Mouse (Mus musculus): ENCODE results near the gene Gbp5. TPM values are rescaled to one million over a fixed set of nuclear protein-coding genes. Genes with fewer than 3 reads are reported as not detected.

The Gbp5 gene
- 0.17 and 0.18 TPM in 2 replicates for polyA plus RNA-seq (2015; fragmentation: Nextera tagmentation; extraction: Ambion mirVana)

GRCm38 (mm10) chr3:142493536-142494061 lies at the start of gene Gbp5:
Gbp5 (plus strand) TSS chr3:142493978.
- TF ChIP-seq EP300 (optimal IDR thresholded peaks at IDR 0.05) (no peak), CTCF (IDR thresholded peaks at IDR 0.05; ENCODE audit: low read depth) (peak; percentile 88)
- Histone ChIP-seq H3K9me3 (ENCODE audit: control insufficient read depth, low read length) (no peaks in the 10 kb centered on the region), H3K4me1 (replicated peaks; ENCODE audit: control insufficient read depth, insufficient read depth) (no peaks in the 10 kb centered on the region), H3K9ac (ENCODE audit: low read length) (no peak within 1 kb of the TSS), H3K27ac (replicated peaks) (no peak within 1 kb of the TSS), H3K27me3 (ENCODE audit: control insufficient read depth, insufficient read depth, low read length) (no peaks in the 10 kb centered on the region), H3K36me3 (ENCODE audit: control insufficient read depth, insufficient read depth, low read length) (no peaks in the 10 kb centered on the region), H3K4me2 (replicated peaks; ENCODE audit: low read depth) (no peak within 1 kb of the TSS), H3K4me3 (ENCODE audit: low read depth, low read length) (no peak within 1 kb of the TSS)
- 27% methylated on average over 6 of the region's 6 CpGs for WGBS
- DNase-seq (ENCODE audit: low spot score) (peak; percentile 89), ATAC-seq (ENCODE audit: low FRiP score, low TSS enrichment) (peak; percentile 92)

- H3K4me1 ChIP-seq (replicated peaks; ENCODE audit: control insufficient read depth, insufficient read depth) = no peaks in the 10 kb centered on the region
- no peak for ATAC-seq (ENCODE audit: low FRiP score, low TSS enrichment)
- H3K36me3 ChIP-seq (ENCODE audit: control insufficient read depth, insufficient read depth, low read length) = no peaks in the 10 kb centered on the region
- no peak for DNase-seq (ENCODE audit: low spot score)
- H3K4me2 ChIP-seq (replicated peaks; ENCODE audit: low read depth) = no peak overlapping the region
- no peaks in the 10 kb centered on the region for H3K9me3 ChIP-seq (ENCODE audit: control insufficient read depth, low read length)
- 58% methylated on average over 7 of the region's 7 CpGs for WGBS
- H3K4me3 ChIP-seq (ENCODE audit: low read depth, low read length) = no peak overlapping the region
- H3K27me3 ChIP-seq (ENCODE audit: control insufficient read depth, insufficient read depth, low read length) = no peaks in the 10 kb centered on the region
- no peak overlapping the region for H3K27ac ChIP-seq (replicated peaks)
- TF ChIP-seq CTCF (IDR thresholded peaks at IDR 0.05; ENCODE audit: low read depth) = no peak
- no peak for TF ChIP-seq EP300 (optimal IDR thresholded peaks at IDR 0.05)
- H3K9ac ChIP-seq (ENCODE audit: low read length) = no peak overlapping the region
Observed at GRCm38 (mm10) chr3:142454198-142454597, 39.6 kb upstream of the Gbp5 start.

DNA sequence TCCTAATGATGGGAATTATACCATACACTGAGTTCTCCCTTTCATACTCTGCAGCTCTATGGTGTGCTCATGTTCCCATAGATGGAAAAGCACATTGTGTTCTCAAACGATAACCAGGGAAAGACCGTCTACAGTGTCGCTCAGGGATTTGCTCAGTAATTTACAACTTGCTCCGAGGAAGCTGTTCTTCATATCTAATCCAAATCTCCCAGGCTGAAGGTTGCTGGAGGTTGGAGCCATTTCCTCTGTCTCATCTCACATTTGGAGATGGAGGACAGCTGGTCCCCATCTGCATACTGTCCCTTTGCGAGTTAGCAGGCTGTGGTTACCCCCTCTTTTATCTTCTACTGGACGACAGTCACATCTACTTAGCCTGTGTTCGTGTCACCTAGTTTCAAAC lies 34.5 kb upstream of the Gbp5 start:
- no peaks in the 10 kb centered on the region for H3K36me3 ChIP-seq (ENCODE audit: control insufficient read depth, insufficient read depth, low read length)
- H3K4me3 ChIP-seq (ENCODE audit: low read depth, low read length) = no peak overlapping the region
- H3K27ac ChIP-seq (replicated peaks) = no peak overlapping the region
- TF ChIP-seq CTCF (IDR thresholded peaks at IDR 0.05; ENCODE audit: low read depth) (no peak), EP300 (optimal IDR thresholded peaks at IDR 0.05) (no peak)
- no peaks in the 10 kb centered on the region for H3K9me3 ChIP-seq (ENCODE audit: control insufficient read depth, low read length)
- H3K4me2 ChIP-seq (replicated peaks; ENCODE audit: low read depth) = no peak overlapping the region
- H3K4me1 ChIP-seq (replicated peaks; ENCODE audit: control insufficient read depth, insufficient read depth) = no peaks in the 10 kb centered on the region
- no peaks in the 10 kb centered on the region for H3K27me3 ChIP-seq (ENCODE audit: control insufficient read depth, insufficient read depth, low read length)
- H3K9ac ChIP-seq (ENCODE audit: low read length) = no peak overlapping the region
- DNase-seq (ENCODE audit: low spot score) (no peak), ATAC-seq (ENCODE audit: low FRiP score, low TSS enrichment) (no peak; the same call in 1 of the 2 replicates)
- 37% methylated on average over 7 of the region's 7 CpGs for WGBS

GRCm38 (mm10) chr3:142462764-142463751 lies 30.7 kb upstream of the Gbp5 start:
- no peaks in the 10 kb centered on the region for H3K9me3 ChIP-seq (ENCODE audit: control insufficient read depth, low read length)
- no peak overlapping the region for H3K4me2 ChIP-seq (replicated peaks; ENCODE audit: low read depth)
- H3K27ac ChIP-seq (replicated peaks) = no peak overlapping the region
- no peak for TF ChIP-seq EP300 (optimal IDR thresholded peaks at IDR 0.05)
- TF ChIP-seq CTCF (IDR thresholded peaks at IDR 0.05; ENCODE audit: low read depth) = no peak
- H3K9ac ChIP-seq (ENCODE audit: low read length) = no peak overlapping the region
- DNase-seq (ENCODE audit: low spot score) = no peak
- 82% methylated on average over 25 of the region's 25 CpGs for WGBS
- no peak for ATAC-seq (ENCODE audit: low FRiP score, low TSS enrichment)
- H3K27me3 ChIP-seq (ENCODE audit: control insufficient read depth, insufficient read depth, low read length) = no peaks in the 10 kb centered on the region
- H3K36me3 ChIP-seq (ENCODE audit: control insufficient read depth, insufficient read depth, low read length) = no peaks in the 10 kb centered on the region
- no peaks in the 10 kb centered on the region for H3K4me1 ChIP-seq (replicated peaks; ENCODE audit: control insufficient read depth, insufficient read depth)
- no peak overlapping the region for H3K4me3 ChIP-seq (ENCODE audit: low read depth, low read length)

- Histone ChIP-seq H3K9ac (ENCODE audit: low read length) (no peak overlapping the region), H3K4me2 (replicated peaks; ENCODE audit: low read depth) (no peak overlapping the region; the same call in 1 of the 2 replicates), H3K9me3 (ENCODE audit: control insufficient read depth, low read length) (no peaks in the 10 kb centered on the region), H3K36me3 (ENCODE audit: control insufficient read depth, insufficient read depth, low read length) (no peaks in the 10 kb centered on the region), H3K27me3 (ENCODE audit: control insufficient read depth, insufficient read depth, low read length) (no peaks in the 10 kb centered on the region), H3K4me3 (ENCODE audit: low read depth, low read length) (no peak overlapping the region), H3K4me1 (replicated peaks; ENCODE audit: control insufficient read depth, insufficient read depth) (no peaks in the 10 kb centered on the region), H3K27ac (replicated peaks) (no peak overlapping the region)
- ATAC-seq (ENCODE audit: low FRiP score, low TSS enrichment) (peak; percentile 57; the same call in 1 of the 2 replicates), DNase-seq (ENCODE audit: low spot score) (no peak)
- TF ChIP-seq CTCF (IDR thresholded peaks at IDR 0.05; ENCODE audit: low read depth) = peak; percentile 94
- no peak for TF ChIP-seq EP300 (optimal IDR thresholded peaks at IDR 0.05)
- 14% methylated on average over 11 of the region's 11 CpGs for WGBS
Observed at GRCm38 (mm10) chr3:142474349-142474983, 19.3 kb upstream of the Gbp5 start.
